Mouse (Mus musculus) MN1 (cell line): ENCODE measurements around the gene Lsm2.
"Not testable (repeated sequence)": the region's sequence is repeated elsewhere in the genome, so short reads cannot be mapped to it uniquely, and the experiment has no call there.

Source experiments
- DNase-seq: peaks from one replicate; pipeline ENCODE4 v3.0.0-alpha.2; 2016; ENCODE audit warnings: low spot score

The Lsm2 gene

GRCm38 (mm10) chr17:34981690-34982180, at the start of gene Lsm2:
Lsm2 (plus strand) TSS chr17:34981862.
- DNase-seq: peak; percentile 95

- no peak for DNase-seq
These were observed 49.4 kb upstream of the Lsm2 start for GRCm38 (mm10) chr17:34932287-34932686.

- DNase-seq: no peak
These were observed 47.6 kb upstream of the Lsm2 start for GRCm38 (mm10) chr17:34934031-34934430.

- DNase-seq: no peak
These were observed 46.8 kb upstream of the Lsm2 start for GRCm38 (mm10) chr17:34934830-34935229.

- no peak for DNase-seq
These were observed 43.6 kb upstream of the Lsm2 start for GRCm38 (mm10) chr17:34937960-34938505.

- DNase-seq: no peak
These were observed 40.2 kb upstream of the Lsm2 start for GRCm38 (mm10) chr17:34941344-34942041.

- no peak for DNase-seq
These were observed 38.4 kb upstream of the Lsm2 start for GRCm38 (mm10) chr17:34943128-34943815.

- no peak for DNase-seq
These were observed 37.3 kb upstream of the Lsm2 start for GRCm38 (mm10) chr17:34944362-34944761.

- no peak for DNase-seq
These were observed 35.0 kb upstream of the Lsm2 start for GRCm38 (mm10) chr17:34946486-34947140.

- peak; percentile 48 for DNase-seq
These were observed 34.1 kb upstream of the Lsm2 start for GRCm38 (mm10) chr17:34947606-34948005.

GRCm38 (mm10) chr17:34948721-34949552, 32.7 kb upstream of the Lsm2 start:
- DNase-seq: not testable (repeated sequence)

- DNase-seq: no peak
These were observed 32.1 kb upstream of the Lsm2 start for GRCm38 (mm10) chr17:34949553-34949969.

GRCm38 (mm10) chr17:34950514-34951455, 30.9 kb upstream of the Lsm2 start:
- DNase-seq: peak; percentile 52

GRCm38 (mm10) chr17:34951636-34952377, 29.9 kb upstream of the Lsm2 start:
- peak; percentile 56 for DNase-seq

GRCm38 (mm10) chr17:34952378-34953040, 29.2 kb upstream of the Lsm2 start:
- DNase-seq: peak; percentile 85

- DNase-seq: no peak
These were observed 28.4 kb upstream of the Lsm2 start for GRCm38 (mm10) chr17:34953258-34953657.

- no peak for DNase-seq
These were observed 27.8 kb upstream of the Lsm2 start for GRCm38 (mm10) chr17:34953904-34954303.

- DNase-seq: no peak
These were observed 26.8 kb upstream of the Lsm2 start for GRCm38 (mm10) chr17:34954831-34955230.

- no peak for DNase-seq
These were observed 25.8 kb upstream of the Lsm2 start for GRCm38 (mm10) chr17:34955884-34956283.
